Mouse (Mus musculus): ENCODE measurements around the gene Med12l.

The Med12l gene

GRCm38 (mm10) chr3:59316077-59316476 is 310.5 kb downstream of the Med12l start:
- no peak for DNase-seq (ENCODE audit: low read depth)

- DNase-seq (ENCODE audit: low read depth), result peak; percentile 26
Measured at GRCm38 (mm10) chr3:59321278-59321876, 315.8 kb downstream of the Med12l start.

GRCm38 (mm10) chr3:59328526-59328925 is 322.9 kb downstream of the Med12l start:
- no peak for DNase-seq (ENCODE audit: low read depth)

- DNase-seq (ENCODE audit: low read depth), result no peak
Measured at GRCm38 (mm10) chr3:59341647-59342427, 336.2 kb downstream of the Med12l start.

GRCm38 (mm10) chr3:59343026-59343425 is 337.4 kb downstream of the Med12l start:
- no peak for DNase-seq (ENCODE audit: low read depth)

GRCm38 (mm10) chr3:59344065-59344905 is 338.7 kb downstream of the Med12l start, which contains the start of gene Igsf10:
Gene Igsf10, minus strand, starts transcription at chr3:59344394.
- DNase-seq (ENCODE audit: low read depth), result no peak

- no peak for DNase-seq (ENCODE audit: low read depth)
Measured at GRCm38 (mm10) chr3:59351768-59352167, 346.1 kb downstream of the Med12l start.

GRCm38 (mm10) chr3:59354156-59354555 is 348.5 kb downstream of the Med12l start:
- DNase-seq (ENCODE audit: low read depth), result no peak

- no peak for DNase-seq (ENCODE audit: low read depth)
Measured at GRCm38 (mm10) chr3:59360102-59360501, 354.5 kb downstream of the Med12l start.

- DNase-seq (ENCODE audit: low read depth), result no peak
Measured at GRCm38 (mm10) chr3:59361895-59362294, 356.3 kb downstream of the Med12l start.

Data from c-Kit-positive CD71-negative TER-119-negative erythroid progenitor cells, embryonic 14.5 days (primary cell).